Mouse (Mus musculus): ENCODE measurements around the gene Zfp105.

The Zfp105 gene

DNA sequence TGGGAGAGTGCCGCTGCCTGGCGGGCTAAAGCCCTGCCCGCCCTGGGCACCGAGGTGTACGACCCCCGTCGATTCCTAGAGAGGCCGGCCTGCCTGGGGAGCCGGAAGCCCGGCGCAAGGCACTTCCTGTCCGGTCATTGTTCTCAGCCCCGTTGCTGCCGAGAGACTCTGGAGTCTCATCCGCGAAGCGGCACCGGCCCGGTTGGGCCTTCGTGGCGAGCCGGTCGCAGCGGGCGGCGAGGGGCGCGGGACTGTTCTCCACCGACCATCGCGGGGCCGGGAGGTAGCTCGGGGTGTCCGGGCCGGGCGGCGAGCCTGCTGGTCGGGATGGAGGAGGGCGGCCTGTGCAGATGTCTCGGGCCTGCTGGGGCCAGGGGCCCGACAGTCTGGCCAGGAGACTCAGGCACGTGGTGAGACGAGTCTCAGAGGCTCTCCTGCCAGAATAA is at the start of gene Zfp105:
Gene Zfp105, plus strand, starts transcription at position 137 of the 446 bp plus-strand sequence.
- DNase-seq = peak; percentile 63

DNA sequence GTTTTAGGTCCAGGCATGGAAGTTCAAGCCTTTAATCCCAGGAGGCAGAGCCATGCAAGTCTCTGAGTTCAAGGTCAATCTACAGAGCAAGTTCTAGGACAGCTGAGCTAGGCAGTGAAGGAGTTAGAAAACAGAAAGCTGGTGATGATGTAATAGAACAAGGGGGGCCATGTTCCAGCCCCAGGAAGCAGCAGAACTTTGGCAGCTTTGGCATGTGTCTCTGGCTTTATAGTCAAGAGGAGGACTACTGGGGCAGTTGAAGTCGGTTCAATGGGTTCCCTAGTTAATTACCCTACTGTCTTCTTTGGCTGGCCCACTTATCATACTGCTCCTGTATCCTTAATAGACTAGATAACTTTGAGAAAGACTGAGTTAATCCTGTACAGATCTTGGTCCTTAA is 48.2 kb upstream of the Zfp105 start:
- DNase-seq = no peak

DNA sequence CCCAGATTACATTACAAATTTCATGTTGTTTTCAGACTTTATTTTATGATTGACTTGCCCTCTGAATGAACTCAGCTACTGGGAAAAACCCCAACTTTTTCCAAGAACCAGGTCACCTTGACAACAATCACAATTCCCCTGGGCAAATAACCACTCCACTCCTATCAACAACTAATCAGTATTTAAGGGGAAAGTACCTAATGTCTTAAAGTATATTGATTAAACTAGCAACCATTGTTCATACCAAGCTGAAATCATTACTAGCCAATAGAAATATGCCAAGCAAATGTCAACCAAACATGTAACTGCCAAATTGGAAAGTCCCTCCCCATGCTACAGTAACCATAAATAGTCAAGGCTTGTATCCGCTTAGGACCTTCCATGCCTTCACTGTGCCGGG is 47.7 kb upstream of the Zfp105 start:
- no peak for DNase-seq

DNA sequence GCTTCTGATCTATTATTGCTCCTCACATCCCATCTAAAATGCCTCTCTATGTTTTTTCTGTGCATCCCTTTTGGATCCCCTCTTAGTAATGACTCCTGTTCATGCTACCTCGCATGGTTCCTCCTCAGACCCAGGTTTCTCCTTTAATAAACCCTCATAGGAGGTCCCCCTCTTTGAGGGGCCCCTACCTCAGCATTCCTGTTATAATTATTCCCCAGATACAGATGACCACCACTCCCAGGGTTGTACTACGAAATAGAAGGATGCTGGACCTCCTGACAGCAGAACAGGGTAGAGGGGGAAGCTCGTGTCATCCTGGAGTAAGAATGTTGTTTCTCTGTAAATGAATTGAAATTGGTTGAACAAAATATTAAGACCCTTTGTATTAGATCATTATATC is 37.5 kb upstream of the Zfp105 start, which contains the start of gene Zkscan7:
Gene Zkscan7, plus strand, starts transcription at position 301 of the 400 bp plus-strand sequence.
- no peak for DNase-seq

DNA sequence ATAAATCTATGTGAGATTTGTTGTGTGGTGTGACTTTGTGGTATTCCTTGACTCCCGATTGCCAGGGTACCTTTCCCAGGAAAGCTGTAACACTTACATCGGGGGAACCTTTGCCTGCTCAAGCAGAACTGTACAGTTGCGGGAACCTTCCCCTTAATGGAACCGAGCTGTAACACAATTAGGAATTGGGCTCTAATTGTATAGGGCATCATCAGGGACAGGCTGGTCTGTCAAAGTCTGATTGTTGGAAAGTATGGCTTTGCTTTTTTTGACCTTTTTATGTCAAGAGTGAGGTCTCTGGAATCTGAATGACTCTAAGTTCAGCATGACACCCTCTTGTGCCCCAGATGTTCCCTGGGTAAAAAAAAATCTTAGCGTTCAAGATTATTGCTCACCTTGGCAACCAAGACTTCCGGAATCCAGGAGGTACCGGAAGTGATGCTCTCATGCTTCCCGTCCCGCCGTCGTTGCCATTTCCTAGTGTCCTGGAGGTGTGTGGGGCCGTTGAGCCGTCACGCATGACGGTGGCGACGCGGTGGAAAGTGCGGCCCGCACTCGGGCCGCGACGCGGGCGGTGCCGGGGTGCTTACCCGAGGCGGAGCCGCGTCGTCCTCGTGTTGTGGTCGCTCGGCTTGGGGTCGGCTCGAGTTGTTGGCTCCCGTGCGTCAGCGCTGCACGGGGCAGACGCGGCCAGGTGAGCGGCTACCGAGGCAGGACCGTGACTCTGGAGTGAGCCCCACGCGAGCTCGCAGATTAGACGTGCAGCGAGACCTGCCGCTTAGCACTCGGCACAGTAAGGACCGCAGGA is 36.3 kb upstream of the Zfp105 start:
- DNase-seq = peak; percentile 63

DNA sequence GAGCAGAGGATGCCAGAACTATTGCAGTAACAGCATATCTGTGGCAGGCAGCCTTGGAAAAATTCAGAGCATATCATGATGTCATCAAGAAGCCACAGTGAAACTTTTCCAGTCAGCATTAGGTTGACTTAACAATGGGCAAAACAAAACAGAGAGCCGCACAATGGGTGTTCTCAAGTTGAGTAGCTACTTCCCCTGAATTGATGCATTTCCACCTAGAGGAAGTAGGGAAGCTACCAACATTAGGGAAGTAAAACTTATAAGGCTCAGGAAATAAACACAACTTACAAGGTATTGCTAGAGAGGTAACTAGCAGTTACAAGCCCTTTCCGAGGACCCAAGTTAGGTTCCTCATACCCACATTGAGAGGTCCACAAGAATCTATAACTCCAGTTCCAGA is 21.8 kb upstream of the Zfp105 start:
- DNase-seq = no peak

DNA sequence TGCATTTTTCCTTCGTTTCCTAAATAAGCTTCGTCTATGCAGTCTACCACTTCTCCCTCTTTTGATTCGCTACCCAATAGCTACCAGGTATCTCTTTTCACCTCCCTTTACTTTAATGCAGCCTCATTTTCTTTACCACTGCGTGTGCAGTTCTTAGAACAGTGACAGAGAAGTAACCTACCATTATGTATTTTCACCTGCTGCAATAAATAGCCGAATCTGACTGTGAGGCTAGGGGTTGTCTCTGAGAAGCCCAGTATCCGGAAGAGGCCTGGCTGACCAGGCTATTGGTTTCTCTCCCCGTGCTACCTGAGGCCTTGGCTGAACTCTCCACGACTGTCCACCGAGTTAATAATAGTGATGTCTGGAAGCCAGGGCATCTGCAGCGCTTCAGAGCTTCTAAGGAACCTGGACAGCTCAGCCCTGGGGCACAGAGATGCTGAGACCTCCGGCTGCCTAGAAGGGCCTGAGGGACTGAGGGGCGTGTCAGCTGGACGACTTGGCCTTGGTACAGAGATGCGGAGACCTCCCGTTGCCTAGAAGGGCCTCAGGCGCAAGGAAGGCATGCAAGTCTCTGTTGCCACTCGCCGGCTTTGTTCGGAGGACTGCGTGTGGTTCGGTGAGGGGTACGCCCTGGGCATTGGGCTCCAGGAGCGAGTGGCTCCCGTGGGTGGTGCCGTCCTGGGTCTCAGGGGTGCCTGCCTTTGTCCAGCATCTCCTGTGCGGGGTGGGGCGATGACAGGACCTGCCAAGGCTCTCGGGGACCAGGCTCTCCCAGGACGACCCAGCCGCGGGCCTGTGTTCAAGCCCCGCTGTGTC is 19.9 kb upstream of the Zfp105 start:
- peak; percentile 51 for DNase-seq

DNA sequence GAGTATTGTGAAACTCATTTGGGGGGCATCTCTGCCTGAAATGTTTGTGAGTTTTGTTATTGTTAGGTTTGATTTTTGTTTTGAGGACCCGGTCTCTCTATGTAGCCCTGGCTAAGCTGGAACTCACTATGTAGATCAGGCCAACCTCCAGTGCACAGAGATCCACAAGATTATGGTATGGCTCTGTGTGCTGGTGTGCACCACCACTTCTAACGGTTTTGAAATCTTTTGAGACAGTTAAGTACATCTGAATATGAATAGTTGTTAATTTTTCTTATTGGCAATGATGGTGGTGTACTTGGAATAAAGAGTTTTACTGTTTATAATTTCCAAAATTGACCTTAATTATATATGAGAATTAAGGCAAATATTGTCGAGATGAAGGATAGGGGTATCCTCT is 436 bp upstream of the Zfp105 start:
- no peak for DNase-seq

DNA sequence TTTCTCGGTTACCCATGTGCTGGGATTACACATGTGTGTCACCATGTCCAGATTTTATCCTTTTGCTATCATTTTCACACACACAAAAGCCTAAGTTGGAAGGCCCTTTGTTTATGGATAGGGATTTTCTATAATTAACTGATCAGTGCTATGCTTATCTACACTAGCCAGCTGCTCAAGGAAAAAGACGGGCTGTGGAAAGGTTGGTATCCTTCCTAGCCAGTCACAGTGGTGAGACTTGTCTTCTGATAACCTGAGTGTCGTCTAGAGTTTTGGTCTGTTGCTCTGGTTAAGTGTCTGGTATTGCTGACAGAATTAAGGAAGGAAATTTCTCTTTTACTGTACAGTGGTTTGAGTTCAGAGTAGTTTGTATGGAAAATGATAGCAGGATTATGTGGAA is 6.0 kb downstream of the Zfp105 start:
- DNase-seq = no peak

DNA sequence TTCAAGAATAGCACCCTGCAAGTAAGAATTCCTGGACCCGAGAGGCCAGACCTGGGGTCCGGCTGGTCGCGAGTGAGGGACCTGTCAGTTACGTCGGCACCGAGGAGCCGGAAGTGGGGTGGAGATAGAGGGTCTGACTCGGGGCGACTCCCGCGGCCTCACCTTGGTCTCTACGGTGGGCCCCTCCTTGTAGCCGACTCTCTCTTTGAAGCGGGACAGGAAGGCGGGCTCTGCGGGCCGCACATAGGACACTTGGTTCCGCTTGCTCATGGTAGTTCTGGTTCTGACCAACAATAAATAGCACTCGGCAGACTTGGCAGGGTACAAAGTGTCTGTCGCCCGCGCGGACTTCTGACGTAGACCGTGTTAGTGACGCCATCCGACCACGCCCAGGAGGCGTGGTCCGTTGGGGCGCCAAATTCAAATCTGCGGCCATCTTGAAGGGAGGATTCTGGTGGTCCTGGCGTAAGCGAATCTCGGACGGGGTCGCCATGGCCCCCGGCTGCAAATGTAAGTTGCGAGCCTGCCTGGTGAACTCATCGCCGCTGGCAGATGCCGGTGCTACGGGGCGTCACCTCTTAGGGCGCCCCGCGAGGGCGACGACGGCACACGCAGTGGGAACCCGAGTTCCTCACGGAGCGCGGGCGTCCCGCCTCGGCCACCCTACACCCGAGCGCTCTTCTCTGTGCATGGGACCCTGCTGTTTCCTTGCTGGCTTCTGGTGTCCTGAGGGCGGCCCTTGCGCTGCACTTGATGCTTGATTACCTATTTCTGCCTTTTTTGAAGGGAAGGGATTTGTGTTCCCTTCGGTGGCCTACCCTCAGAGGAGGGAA is 28.0 kb downstream of the Zfp105 start, which contains the start of the genes 1110059G10Rik and Kif15:
Gene 1110059G10Rik, minus strand, starts transcription at position 358 of the 833 bp plus-strand sequence.
Gene Kif15, plus strand, starts transcription at position 404 of the 833 bp plus-strand sequence.
- DNase-seq = peak; percentile 94
